Mouse (Mus musculus) E14TG2a.4 (cell line): ENCODE data around the gene Snrk.

Experiments used
- CTCF ChIP-seq: conservative IDR thresholded peaks from 2 replicates; pipeline ENCODE4 v1.5.1; 2014; ENCODE audit warnings: low read length
- NANOG ChIP-seq: IDR thresholded peaks from 2 replicates; pipeline ENCODE4 v1.6.1; 2014; ENCODE audit warnings: borderline replicate concordance, low read length, mixed read lengths
- POU5F1 ChIP-seq: IDR thresholded peaks from 2 replicates; pipeline ENCODE4 v1.6.1; 2014; ENCODE audit warnings: low read length, borderline replicate concordance

GRCm38 (mm10) chr9:122084636-122085035 lies 32.4 kb upstream of the Snrk start:
- TF ChIP-seq CTCF (no peak), NANOG (no peak), POU5F1 (no peak)
